Mouse (Mus musculus): ENCODE data around the gene Sec22b. TPM values are rescaled to one million over a fixed set of nuclear protein-coding genes. Genes with fewer than 3 reads are reported as not detected.
A peak's percentile ranks its signal among the peaks of the same experiment; 100 is the strongest.

The Sec22b gene
- polyA plus RNA-seq, 1 experiment from 2014 or later, result 146 TPM

GRCm38 (mm10) chr3:97888168-97888901, 12.7 kb upstream of the Sec22b start, which contains the start of gene Pde4dip:
Pde4dip (minus strand) TSS chr3:97888707.
- Histone ChIP-seq H3K4me3 (ENCODE audit: low read depth, low read length) (peak within 1 kb of the TSS; percentile 54), H3K27ac (ENCODE audit: low read depth, low read length) (no peak within 1 kb of the TSS), H3K4me2 (peak within 1 kb of the TSS; percentile 95), H3K9me3 (replicated peaks; ENCODE audit: control insufficient read depth, low read length) (no peaks in the 10 kb centered on the region), H3K27me3 (ENCODE audit: control insufficient read depth, insufficient read depth, low read length) (peaks cover 27% of the 10 kb centered on the region), H3K4me1 (ENCODE audit: control insufficient read depth, insufficient read depth, low read length) (0 out of 2 replicates have a peak, but pooled peaks cover 2% of the 10 kb centered on the region), H3K36me3 (ENCODE audit: control insufficient read depth, insufficient read depth, low read length) (no peaks in the 10 kb centered on the region), H3K9ac (ENCODE audit: low read depth, low read length) (peak within 1 kb of the TSS; percentile 56; the same call in 1 of the 2 replicates)
- ATAC-seq (replicated peaks; ENCODE audit: insufficient number of reproducible peaks, low FRiP score, low TSS enrichment), result no peak
- WGBS (ENCODE audit: insufficient replicate concordance), result 1% methylated on average over 43 of the region's 44 CpGs

GRCm38 (mm10) chr3:97890205-97890604, 10.8 kb upstream of the Sec22b start:
- H3K36me3 ChIP-seq (ENCODE audit: control insufficient read depth, insufficient read depth, low read length), result no peaks in the 10 kb centered on the region
- no peak overlapping the region for H3K4me3 ChIP-seq (ENCODE audit: low read depth, low read length)
- no peaks in the 10 kb centered on the region for H3K9me3 ChIP-seq (replicated peaks; ENCODE audit: control insufficient read depth, low read length)
- 13% methylated on average over 6 of the region's 6 CpGs for WGBS (ENCODE audit: insufficient replicate concordance)
- no peak overlapping the region for H3K9ac ChIP-seq (ENCODE audit: low read depth, low read length)
- no peak overlapping the region for H3K4me2 ChIP-seq
- peaks cover 27% of the 10 kb centered on the region for H3K27me3 ChIP-seq (ENCODE audit: control insufficient read depth, insufficient read depth, low read length)
- 0 out of 2 replicates have a peak, but pooled peaks cover 2% of the 10 kb centered on the region for H3K4me1 ChIP-seq (ENCODE audit: control insufficient read depth, insufficient read depth, low read length)
- H3K27ac ChIP-seq (ENCODE audit: low read depth, low read length), result no peak overlapping the region
- no peak for ATAC-seq (replicated peaks; ENCODE audit: insufficient number of reproducible peaks, low FRiP score, low TSS enrichment)

DNA sequence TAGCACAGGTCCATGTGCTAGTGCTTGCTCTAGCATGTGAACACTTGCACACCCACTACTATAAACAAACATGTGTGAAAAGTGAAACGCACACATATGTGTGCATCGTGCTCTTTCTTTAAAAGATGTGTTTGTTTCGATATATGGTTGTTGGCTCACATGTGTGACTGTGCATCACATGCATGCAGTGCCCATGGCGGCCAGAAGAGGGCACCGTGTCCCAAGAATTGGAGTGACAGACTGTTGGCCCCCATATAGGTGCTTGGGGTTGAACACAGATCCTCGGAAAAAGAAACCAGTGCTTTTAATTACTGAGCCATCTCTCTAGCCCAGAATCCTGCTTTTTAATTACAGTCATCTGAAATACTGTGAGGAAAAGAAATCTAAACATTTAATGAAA, 6.3 kb upstream of the Sec22b start:
- H3K4me2 ChIP-seq, result no peak overlapping the region
- no peak for ATAC-seq (replicated peaks; ENCODE audit: insufficient number of reproducible peaks, low FRiP score, low TSS enrichment)
- H3K4me3 ChIP-seq (ENCODE audit: low read depth, low read length), result no peak overlapping the region
- no peaks in the 10 kb centered on the region for H3K36me3 ChIP-seq (ENCODE audit: control insufficient read depth, insufficient read depth, low read length)
- no peaks in the 10 kb centered on the region for H3K9me3 ChIP-seq (replicated peaks; ENCODE audit: control insufficient read depth, low read length)
- no peaks in the 10 kb centered on the region for H3K4me1 ChIP-seq (ENCODE audit: control insufficient read depth, insufficient read depth, low read length)
- no peak overlapping the region for H3K27ac ChIP-seq (ENCODE audit: low read depth, low read length)
- no peak overlapping the region for H3K9ac ChIP-seq (ENCODE audit: low read depth, low read length)
- peaks cover 9% of the 10 kb centered on the region for H3K27me3 ChIP-seq (ENCODE audit: control insufficient read depth, insufficient read depth, low read length)
- 41% methylated on average over 6 of the region's 6 CpGs for WGBS (ENCODE audit: insufficient replicate concordance)

- Histone ChIP-seq H3K36me3 (ENCODE audit: control insufficient read depth, insufficient read depth, low read length) (no peaks in the 10 kb centered on the region), H3K4me3 (ENCODE audit: low read depth, low read length) (no peak overlapping the region), H3K9ac (ENCODE audit: low read depth, low read length) (no peak overlapping the region), H3K9me3 (replicated peaks; ENCODE audit: control insufficient read depth, low read length) (no peaks in the 10 kb centered on the region), H3K4me2 (no peak overlapping the region), H3K27me3 (ENCODE audit: control insufficient read depth, insufficient read depth, low read length) (no peaks in the 10 kb centered on the region), H3K27ac (ENCODE audit: low read depth, low read length) (no peak overlapping the region), H3K4me1 (ENCODE audit: control insufficient read depth, insufficient read depth, low read length) (peaks cover 7% of the 10 kb centered on the region; the same call in 1 of the 2 replicates)
- 52% methylated on average over 3 of the region's 3 CpGs for WGBS (ENCODE audit: insufficient replicate concordance)
- ATAC-seq (replicated peaks; ENCODE audit: insufficient number of reproducible peaks, low FRiP score, low TSS enrichment), result no peak
Measured at GRCm38 (mm10) chr3:97898381-97898780, 2.6 kb upstream of the Sec22b start.

DNA sequence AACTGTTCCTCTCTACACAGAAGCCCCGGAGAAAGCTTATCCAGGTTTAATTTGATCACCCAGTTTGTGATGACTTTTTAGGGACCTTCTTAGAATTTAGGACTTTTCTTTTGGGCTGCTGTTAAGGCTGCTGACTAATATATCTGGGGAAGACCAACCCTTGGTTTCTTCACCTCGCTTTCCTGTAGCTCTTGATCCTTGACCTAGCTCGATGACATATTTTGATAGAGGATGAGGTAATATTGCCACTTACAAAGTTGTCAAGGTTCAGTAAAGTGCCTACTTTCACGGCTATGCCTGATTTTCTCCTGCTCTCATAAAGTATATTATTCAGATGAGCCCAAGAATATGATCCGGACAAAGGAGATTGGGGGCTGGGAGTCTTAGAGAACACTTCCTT, 596 bp downstream of the Sec22b start:
- Histone ChIP-seq H3K27me3 (ENCODE audit: control insufficient read depth, insufficient read depth, low read length) (no peaks in the 10 kb centered on the region), H3K27ac (ENCODE audit: low read depth, low read length) (0 out of 2 replicates have a peak overlapping the region, but pooled peaks have one; percentile 50), H3K9ac (ENCODE audit: low read depth, low read length) (peak overlapping the region; percentile 94), H3K4me1 (ENCODE audit: control insufficient read depth, insufficient read depth, low read length) (peaks cover 7% of the 10 kb centered on the region; the same call in 1 of the 2 replicates), H3K4me2 (peak overlapping the region; percentile 81), H3K36me3 (ENCODE audit: control insufficient read depth, insufficient read depth, low read length) (no peaks in the 10 kb centered on the region), H3K9me3 (replicated peaks; ENCODE audit: control insufficient read depth, low read length) (no peaks in the 10 kb centered on the region), H3K4me3 (ENCODE audit: low read depth, low read length) (peak overlapping the region; percentile 96)
- 13% methylated on average over 5 of the region's 5 CpGs for WGBS (ENCODE audit: insufficient replicate concordance)
- ATAC-seq (replicated peaks; ENCODE audit: insufficient number of reproducible peaks, low FRiP score, low TSS enrichment), result no peak

- H3K4me2 ChIP-seq, result no peak overlapping the region
- H3K4me3 ChIP-seq (ENCODE audit: low read depth, low read length), result no peak overlapping the region
- no peaks in the 10 kb centered on the region for H3K9me3 ChIP-seq (replicated peaks; ENCODE audit: control insufficient read depth, low read length)
- no peak overlapping the region for H3K27ac ChIP-seq (ENCODE audit: low read depth, low read length)
- H3K36me3 ChIP-seq (ENCODE audit: control insufficient read depth, insufficient read depth, low read length), result 0 out of 2 replicates have a peak, but pooled peaks cover 6% of the 10 kb centered on the region
- no peaks in the 10 kb centered on the region for H3K4me1 ChIP-seq (ENCODE audit: control insufficient read depth, insufficient read depth, low read length)
- ATAC-seq (replicated peaks; ENCODE audit: insufficient number of reproducible peaks, low FRiP score, low TSS enrichment), result no peak
- WGBS (ENCODE audit: insufficient replicate concordance), result 88% methylated on average over 2 of the region's 2 CpGs
- no peak overlapping the region for H3K9ac ChIP-seq (ENCODE audit: low read depth, low read length)
- no peaks in the 10 kb centered on the region for H3K27me3 ChIP-seq (ENCODE audit: control insufficient read depth, insufficient read depth, low read length)
Measured at GRCm38 (mm10) chr3:97909737-97910136, 8.7 kb downstream of the Sec22b start.

- Histone ChIP-seq H3K36me3 (ENCODE audit: control insufficient read depth, insufficient read depth, low read length) (peaks cover 6% of the 10 kb centered on the region; the same call in 1 of the 2 replicates), H3K4me1 (ENCODE audit: control insufficient read depth, insufficient read depth, low read length) (no peaks in the 10 kb centered on the region)
- 85% methylated on average over 7 of the region's 7 CpGs for WGBS (ENCODE audit: insufficient replicate concordance)
Measured at GRCm38 (mm10) chr3:97911093-97911492, 10.1 kb downstream of the Sec22b start.

GRCm38 (mm10) chr3:97915081-97915480, 14.1 kb downstream of the Sec22b start:
- no peaks in the 10 kb centered on the region for H3K27me3 ChIP-seq (ENCODE audit: control insufficient read depth, insufficient read depth, low read length)
- ATAC-seq (replicated peaks; ENCODE audit: insufficient number of reproducible peaks, low FRiP score, low TSS enrichment), result no peak
- no peak overlapping the region for H3K27ac ChIP-seq (ENCODE audit: low read depth, low read length)
- H3K4me3 ChIP-seq (ENCODE audit: low read depth, low read length), result no peak overlapping the region
- 82% methylated on average over 4 of the region's 4 CpGs for WGBS (ENCODE audit: insufficient replicate concordance)
- no peaks in the 10 kb centered on the region for H3K4me1 ChIP-seq (ENCODE audit: control insufficient read depth, insufficient read depth, low read length)
- peaks cover 12% of the 10 kb centered on the region for H3K36me3 ChIP-seq (ENCODE audit: control insufficient read depth, insufficient read depth, low read length)
- H3K9me3 ChIP-seq (replicated peaks; ENCODE audit: control insufficient read depth, low read length), result no peaks in the 10 kb centered on the region
- no peak overlapping the region for H3K4me2 ChIP-seq
- no peak overlapping the region for H3K9ac ChIP-seq (ENCODE audit: low read depth, low read length)

More at GRCm38 (mm10) chr3:97911093-97911492, 10.1 kb downstream of the Sec22b start:
- Histone ChIP-seq H3K4me2 (no peak overlapping the region), H3K9ac (ENCODE audit: low read depth, low read length) (no peak overlapping the region), H3K27ac (ENCODE audit: low read depth, low read length) (no peak overlapping the region), H3K9me3 (replicated peaks; ENCODE audit: control insufficient read depth, low read length) (no peaks in the 10 kb centered on the region), H3K4me3 (ENCODE audit: low read depth, low read length) (no peak overlapping the region), H3K27me3 (ENCODE audit: control insufficient read depth, insufficient read depth, low read length) (no peaks in the 10 kb centered on the region)
- ATAC-seq (replicated peaks; ENCODE audit: insufficient number of reproducible peaks, low FRiP score, low TSS enrichment), result no peak

All from heart, embryonic 11.5 days (tissue).